Mouse (Mus musculus): ENCODE data around the gene Otulinl. TPM values are rescaled to one million over a fixed set of nuclear protein-coding genes. Genes with fewer than 3 reads are reported as not detected.
A peak's percentile ranks its signal among the peaks of the same experiment; 100 is the strongest.

Otulinl gene
- polyA plus RNA-seq, 1 experiment from 2014 or later: 27.5 TPM

DNA sequence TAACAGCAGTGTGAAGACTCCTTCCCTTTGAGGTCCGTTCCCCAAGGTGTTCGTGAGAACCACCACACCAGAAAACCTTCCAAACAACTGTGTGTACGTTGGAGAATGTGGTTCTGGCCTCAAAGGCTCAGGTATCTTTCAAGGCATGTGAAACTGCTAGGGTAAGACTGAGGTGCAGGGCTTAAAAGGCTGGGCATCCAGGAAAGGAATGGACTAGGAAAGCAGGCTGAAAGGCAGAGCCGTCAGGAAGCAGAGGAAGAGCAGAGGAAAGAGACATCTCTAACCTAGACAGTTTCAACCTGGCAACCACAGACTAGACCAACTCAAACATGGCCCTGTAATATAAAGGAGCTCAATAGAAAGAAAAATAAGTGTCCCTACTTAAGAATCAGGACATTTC lies 52.3 kb downstream of the Otulinl start:
- Histone ChIP-seq H3K9ac (ENCODE audit: low read length) (no peak overlapping the region), H3K9me3 (ENCODE audit: control insufficient read depth, low read length) (no peaks in the 10 kb centered on the region), H3K27me3 (ENCODE audit: control insufficient read depth, insufficient read depth, low read depth, low read length) (no peaks in the 10 kb centered on the region), H3K4me1 (replicated peaks; ENCODE audit: control insufficient read depth, insufficient read depth, low read length) (peaks cover 9% of the 10 kb centered on the region), H3K4me3 (ENCODE audit: low read length) (no peak overlapping the region), H3K27ac (ENCODE audit: low read length) (no peak overlapping the region), H3K4me2 (ENCODE audit: low read depth, low read length) (peak overlapping the region; percentile 55), H3K36me3 (ENCODE audit: control insufficient read depth, insufficient read depth, low read length) (peaks cover 2% of the 10 kb centered on the region; the same call in 1 of the 2 replicates)
- 71% methylated on average over 4 of the region's 4 CpGs for WGBS
- no peak for ATAC-seq (ENCODE audit: low read depth)

DNA sequence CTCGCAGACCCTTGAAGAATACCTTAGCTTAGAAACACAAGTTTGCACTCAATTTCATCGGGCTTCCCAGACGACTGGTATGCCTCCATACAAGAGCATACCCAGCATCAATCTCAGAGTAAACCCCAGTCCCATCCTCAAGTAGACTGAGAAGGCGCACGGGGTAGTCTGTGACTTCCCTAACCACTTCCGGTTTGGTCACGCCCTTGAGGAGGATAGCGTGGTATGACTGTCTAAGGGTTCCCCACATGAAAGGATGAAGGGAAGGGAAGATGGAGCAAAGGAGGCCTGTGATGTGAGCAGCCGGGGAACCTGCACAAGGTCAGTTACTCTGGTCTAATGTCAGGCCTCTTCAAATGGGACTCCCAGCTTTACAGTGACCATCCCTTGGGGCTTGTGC lies 53.6 kb downstream of the Otulinl start:
- no peak for ATAC-seq (ENCODE audit: low read depth)
- Histone ChIP-seq H3K27ac (ENCODE audit: low read length) (no peak overlapping the region), H3K36me3 (ENCODE audit: control insufficient read depth, insufficient read depth, low read length) (peaks cover 2% of the 10 kb centered on the region; the same call in 1 of the 2 replicates), H3K4me1 (replicated peaks; ENCODE audit: control insufficient read depth, insufficient read depth, low read length) (peaks cover 9% of the 10 kb centered on the region), H3K9me3 (ENCODE audit: control insufficient read depth, low read length) (no peaks in the 10 kb centered on the region), H3K4me3 (ENCODE audit: low read length) (no peak overlapping the region), H3K4me2 (ENCODE audit: low read depth, low read length) (no peak overlapping the region), H3K27me3 (ENCODE audit: control insufficient read depth, insufficient read depth, low read depth, low read length) (no peaks in the 10 kb centered on the region), H3K9ac (ENCODE audit: low read length) (no peak overlapping the region)
- 86% methylated on average over 9 of the region's 9 CpGs for WGBS

DNA sequence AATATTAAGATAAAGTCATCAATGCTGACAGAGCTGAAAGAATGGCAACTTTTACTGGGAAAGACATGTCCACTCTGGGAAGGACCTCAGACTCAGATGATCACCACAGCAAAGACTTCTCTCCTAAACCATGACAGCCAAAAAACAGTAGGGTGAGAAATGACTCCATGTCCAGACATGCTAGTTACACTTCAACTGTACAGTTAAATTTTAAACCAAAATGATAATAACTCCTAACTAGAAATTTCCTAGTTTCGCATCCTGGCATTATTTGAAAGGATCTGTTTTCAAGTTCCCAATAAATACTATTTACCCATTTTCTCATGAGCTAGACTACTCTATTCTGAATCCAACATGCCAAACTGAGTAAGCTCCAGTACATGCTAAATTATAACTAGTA lies 55.1 kb downstream of the Otulinl start:
- Histone ChIP-seq H3K9ac (ENCODE audit: low read length) (no peak overlapping the region), H3K27me3 (ENCODE audit: control insufficient read depth, insufficient read depth, low read depth, low read length) (no peaks in the 10 kb centered on the region), H3K4me1 (replicated peaks; ENCODE audit: control insufficient read depth, insufficient read depth, low read length) (peaks cover 9% of the 10 kb centered on the region), H3K4me2 (ENCODE audit: low read depth, low read length) (no peak overlapping the region), H3K36me3 (ENCODE audit: control insufficient read depth, insufficient read depth, low read length) (peaks cover 2% of the 10 kb centered on the region; the same call in 1 of the 2 replicates), H3K9me3 (ENCODE audit: control insufficient read depth, low read length) (no peaks in the 10 kb centered on the region), H3K4me3 (ENCODE audit: low read length) (no peak overlapping the region), H3K27ac (ENCODE audit: low read length) (no peak overlapping the region)
- WGBS: 93% methylated on average over 1 of the region's 1 CpGs
- no peak for ATAC-seq (ENCODE audit: low read depth)

DNA sequence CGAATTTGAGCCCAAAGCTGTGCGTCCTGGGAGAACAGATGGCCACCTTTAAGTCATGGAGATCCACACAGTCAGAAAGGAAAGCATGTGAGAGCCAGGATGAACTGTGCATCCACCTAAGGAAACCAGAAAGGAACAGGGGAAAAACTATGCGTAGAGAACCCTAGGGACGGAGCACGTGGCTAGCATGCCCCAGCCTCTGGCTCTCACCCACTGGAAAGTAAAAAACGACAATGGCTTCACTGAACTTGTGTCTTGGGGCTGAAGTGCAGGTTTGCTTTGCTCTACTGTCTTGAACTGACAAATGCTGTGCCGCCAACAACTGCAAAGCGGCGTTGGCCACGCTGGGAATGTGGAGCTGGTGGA lies 55.5 kb downstream of the Otulinl start:
- Histone ChIP-seq H3K27ac (ENCODE audit: low read length) (no peak overlapping the region), H3K9me3 (ENCODE audit: control insufficient read depth, low read length) (no peaks in the 10 kb centered on the region), H3K4me3 (ENCODE audit: low read length) (no peak overlapping the region), H3K4me1 (replicated peaks; ENCODE audit: control insufficient read depth, insufficient read depth, low read length) (peaks cover 9% of the 10 kb centered on the region), H3K9ac (ENCODE audit: low read length) (no peak overlapping the region), H3K27me3 (ENCODE audit: control insufficient read depth, insufficient read depth, low read depth, low read length) (no peaks in the 10 kb centered on the region), H3K4me2 (ENCODE audit: low read depth, low read length) (no peak overlapping the region), H3K36me3 (ENCODE audit: control insufficient read depth, insufficient read depth, low read length) (peaks cover 4% of the 10 kb centered on the region; the same call in 1 of the 2 replicates)
- 85% methylated on average over 10 of the region's 10 CpGs for WGBS
- ATAC-seq (ENCODE audit: low read depth): no peak

DNA sequence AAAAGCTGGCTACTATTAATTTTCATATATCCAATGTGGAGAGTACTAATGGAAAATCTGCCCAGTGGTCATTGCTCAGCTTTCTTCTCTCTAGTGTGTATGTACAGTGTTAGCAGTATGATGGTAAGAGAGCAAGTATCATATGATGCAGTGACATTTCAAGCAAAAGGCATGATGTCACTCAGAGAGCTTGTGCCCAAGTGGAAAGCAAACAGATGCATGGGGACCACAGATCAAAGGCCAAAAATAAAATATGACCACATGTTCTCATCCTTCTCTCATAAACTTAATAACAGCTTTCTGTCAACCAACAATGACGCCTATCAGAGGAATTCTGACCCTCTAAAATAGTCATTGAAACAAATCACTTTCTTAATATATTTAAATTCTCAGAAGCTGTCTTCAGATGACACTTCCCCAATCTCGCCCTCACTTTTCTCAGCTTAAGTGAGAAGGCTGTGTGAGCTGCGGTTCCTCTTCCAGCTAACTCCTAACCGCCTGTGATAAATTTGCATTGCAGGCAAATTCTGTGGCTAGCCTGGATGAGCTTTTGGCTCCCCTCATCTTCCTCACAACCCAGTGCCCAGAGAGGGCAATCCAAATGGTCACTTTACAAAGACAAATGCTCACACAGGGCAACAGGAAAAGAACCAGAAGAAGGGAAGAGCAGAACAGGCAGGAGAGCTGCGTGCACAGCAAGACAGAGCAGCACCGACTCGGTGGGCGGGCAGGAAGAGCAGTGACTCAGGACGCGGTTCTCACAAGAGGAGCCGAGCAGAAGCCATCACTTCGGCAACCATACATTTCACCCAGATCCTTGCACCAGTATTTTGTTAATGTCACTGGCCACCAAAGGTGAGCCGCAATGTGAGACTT lies 56.1 kb downstream of the Otulinl start:
- no peak overlapping the region for H3K9ac ChIP-seq (ENCODE audit: low read length)
- no peak overlapping the region for H3K4me2 ChIP-seq (ENCODE audit: low read depth, low read length)
- no peak overlapping the region for H3K27ac ChIP-seq (ENCODE audit: low read length)
- no peaks in the 10 kb centered on the region for H3K9me3 ChIP-seq (ENCODE audit: control insufficient read depth, low read length)
- ATAC-seq (ENCODE audit: low read depth): no peak
- peaks cover 9% of the 10 kb centered on the region for H3K4me1 ChIP-seq (replicated peaks; ENCODE audit: control insufficient read depth, insufficient read depth, low read length)
- no peak overlapping the region for H3K4me3 ChIP-seq (ENCODE audit: low read length)
- 88% methylated on average over 13 of the region's 13 CpGs for WGBS
- no peaks in the 10 kb centered on the region for H3K27me3 ChIP-seq (ENCODE audit: control insufficient read depth, insufficient read depth, low read depth, low read length)
- peaks cover 5% of the 10 kb centered on the region; the same call in 1 of the 2 replicates for H3K36me3 ChIP-seq (ENCODE audit: control insufficient read depth, insufficient read depth, low read length)

DNA sequence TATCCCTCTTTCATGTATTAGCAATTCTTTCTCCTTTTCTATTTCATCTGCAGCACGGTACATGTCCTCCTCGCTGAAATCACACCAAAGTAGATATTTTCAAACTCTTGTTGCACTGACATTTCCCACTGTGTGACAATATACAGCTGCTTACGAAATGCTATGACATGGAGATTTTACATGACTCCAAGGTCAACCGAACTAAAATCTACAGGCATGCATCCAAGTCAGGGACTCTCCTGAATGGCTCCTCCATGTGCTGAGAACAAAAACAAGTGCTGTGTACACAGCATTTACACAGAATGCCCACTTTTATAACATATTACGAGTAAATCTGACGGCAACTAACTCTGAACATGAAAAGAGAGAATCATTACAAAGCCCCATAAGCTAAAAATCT lies 58.1 kb downstream of the Otulinl start:
- Histone ChIP-seq H3K27me3 (ENCODE audit: control insufficient read depth, insufficient read depth, low read depth, low read length) (no peaks in the 10 kb centered on the region), H3K4me3 (ENCODE audit: low read length) (no peak overlapping the region), H3K4me2 (ENCODE audit: low read depth, low read length) (no peak overlapping the region), H3K27ac (ENCODE audit: low read length) (no peak overlapping the region), H3K9me3 (ENCODE audit: control insufficient read depth, low read length) (no peaks in the 10 kb centered on the region), H3K4me1 (replicated peaks; ENCODE audit: control insufficient read depth, insufficient read depth, low read length) (0 out of 2 replicates have a peak, but pooled peaks cover 4% of the 10 kb centered on the region), H3K36me3 (ENCODE audit: control insufficient read depth, insufficient read depth, low read length) (peaks cover 7% of the 10 kb centered on the region; the same call in 1 of the 2 replicates), H3K9ac (ENCODE audit: low read length) (no peak overlapping the region)
- no peak for ATAC-seq (ENCODE audit: low read depth)
- WGBS: 74% methylated on average over 6 of the region's 6 CpGs

DNA sequence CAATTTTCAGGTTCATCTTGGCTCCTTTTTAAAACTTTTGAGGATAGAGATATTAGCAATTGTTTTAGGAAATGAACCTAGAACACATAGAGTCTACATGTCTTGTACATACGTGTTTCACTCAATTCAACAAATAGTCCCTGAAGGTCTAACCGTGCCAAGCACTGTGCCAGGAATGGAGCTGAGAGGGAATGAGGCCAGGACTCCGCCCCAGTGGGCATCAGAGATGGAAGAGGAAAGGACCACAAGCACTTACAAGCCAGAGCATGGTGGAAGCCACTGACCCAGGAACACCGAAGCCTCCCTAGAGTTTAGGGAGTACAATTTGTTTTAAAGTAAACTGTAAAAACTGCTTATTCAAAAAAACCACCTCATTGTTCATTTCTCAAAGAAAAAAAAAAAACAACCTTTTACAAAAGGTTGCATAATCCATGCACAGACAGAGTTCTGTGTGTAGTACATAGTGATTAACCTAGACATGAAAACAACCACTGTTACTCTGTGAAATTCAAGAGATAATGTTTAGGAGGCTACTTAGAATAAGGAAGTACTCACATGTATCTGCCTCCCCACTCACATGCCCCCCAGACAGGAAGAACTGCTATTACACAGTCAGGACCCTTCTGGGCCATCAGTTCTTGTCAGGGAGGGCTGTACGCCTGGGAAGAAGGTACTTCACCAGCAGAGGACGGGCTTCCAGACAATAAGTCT lies 60.7 kb downstream of the Otulinl start:
- no peaks in the 10 kb centered on the region for H3K27me3 ChIP-seq (ENCODE audit: control insufficient read depth, insufficient read depth, low read depth, low read length)
- H3K4me2 ChIP-seq (ENCODE audit: low read depth, low read length): no peak overlapping the region

DNA sequence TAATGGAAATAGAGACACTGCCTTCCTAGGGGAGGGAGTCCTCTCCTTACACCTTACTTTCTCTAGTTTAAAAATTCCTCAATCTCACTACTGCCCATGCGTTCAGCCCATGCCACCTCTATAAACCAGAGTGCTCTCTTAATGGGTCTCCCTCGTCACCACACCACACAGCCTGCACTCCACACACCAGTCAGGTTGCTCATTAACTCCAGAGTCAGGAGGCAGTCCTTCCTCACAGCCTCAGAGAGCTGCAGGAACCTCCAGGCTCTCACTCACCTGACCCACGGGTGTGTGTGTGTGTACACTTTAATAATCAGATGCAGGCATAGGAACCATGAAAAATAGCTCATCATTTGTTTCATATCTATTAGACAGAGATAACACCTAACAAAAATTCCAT lies 61.7 kb downstream of the Otulinl start:
- Histone ChIP-seq H3K27me3 (ENCODE audit: control insufficient read depth, insufficient read depth, low read depth, low read length) (no peaks in the 10 kb centered on the region), H3K4me2 (ENCODE audit: low read depth, low read length) (no peak overlapping the region), H3K9ac (ENCODE audit: low read length) (no peak overlapping the region), H3K4me1 (replicated peaks; ENCODE audit: control insufficient read depth, insufficient read depth, low read length) (peaks cover 7% of the 10 kb centered on the region; the same call in 1 of the 2 replicates), H3K36me3 (ENCODE audit: control insufficient read depth, insufficient read depth, low read length) (peaks cover 12% of the 10 kb centered on the region), H3K27ac (ENCODE audit: low read length) (no peak overlapping the region), H3K4me3 (ENCODE audit: low read length) (no peak overlapping the region), H3K9me3 (ENCODE audit: control insufficient read depth, low read length) (no peaks in the 10 kb centered on the region)
- 63% methylated on average over 3 of the region's 3 CpGs for WGBS
- no peak for ATAC-seq (ENCODE audit: low read depth)

More for the DNA sequence above, 60.7 kb downstream of the Otulinl start:
- no peak for ATAC-seq (ENCODE audit: low read depth)
- Histone ChIP-seq H3K9me3 (ENCODE audit: control insufficient read depth, low read length) (no peaks in the 10 kb centered on the region), H3K4me3 (ENCODE audit: low read length) (no peak overlapping the region), H3K36me3 (ENCODE audit: control insufficient read depth, insufficient read depth, low read length) (peaks cover 9% of the 10 kb centered on the region; the same call in 1 of the 2 replicates), H3K9ac (ENCODE audit: low read length) (no peak overlapping the region), H3K4me1 (replicated peaks; ENCODE audit: control insufficient read depth, insufficient read depth, low read length) (0 out of 2 replicates have a peak, but pooled peaks cover 5% of the 10 kb centered on the region), H3K27ac (ENCODE audit: low read length) (no peak overlapping the region)
- WGBS: 80% methylated on average over 6 of the region's 6 CpGs
